Mouse (Mus musculus) embryonic fibroblast, embryonic 13.5 days (primary cell): ENCODE results near the gene Tdpoz2.

Experiments
- CTCF ChIP-seq: IDR thresholded peaks from 2 replicates; pipeline ENCODE4 v1.5.1; 2011; ENCODE audit warnings: mild to moderate bottlenecking, control low read depth, low read length, moderate library complexity, borderline replicate concordance; ENCODE audit not compliant: insufficient read depth
- POLR2A ChIP-seq: IDR thresholded peaks from 2 replicates; pipeline ENCODE4 v1.6.1; 2011; ENCODE audit warnings: low read depth, mild to moderate bottlenecking, control low read depth, low read length, moderate library complexity

- no peak for TF ChIP-seq POLR2A
- TF ChIP-seq CTCF, result no peak
Measured at GRCm38 (mm10) chr3:93654260-93654659, 1.8 kb upstream of the Tdpoz2 start.
